Mouse (Mus musculus) forebrain, embryonic 16.5 days (tissue): ENCODE measurements around the gene Aff4. TPM values are rescaled to one million over a fixed set of nuclear protein-coding genes. Genes with fewer than 3 reads are reported as not detected.
"Not testable (repeated sequence)": the region's sequence is repeated elsewhere in the genome, so short reads cannot be mapped to it uniquely, and the experiment has no call there.

Source experiments
- ATAC-seq: fragments of 200-750 bp; cut with Nextera tagmentation; 2 replicates; pipeline ENCODE4 v1.8.0; 2017; ENCODE audit warnings: mild to moderate bottlenecking, moderate library complexity
- H3K27ac ChIP-seq: fragments of 300-500 bp; sonication (generic); 2 replicates; pipeline ENCODE4 v1.5.1; 2014; ENCODE audit warnings: low read length, control low read depth
- H3K27me3 ChIP-seq: fragments of 300-500 bp; sonication (generic); replicated peaks from 2 replicates; pipeline ENCODE4 v1.6.1; 2014; ENCODE audit warnings: low read length; ENCODE audit not compliant: control insufficient read depth, insufficient read depth
- H3K36me3 ChIP-seq: fragments of 300-500 bp; sonication (generic); 2 replicates; pipeline ENCODE4 v1.6.1; 2014; ENCODE audit not compliant: control insufficient read depth, insufficient read depth
- H3K4me1 ChIP-seq: fragments of 300-500 bp; sonication (generic); replicated peaks from 2 replicates; pipeline ENCODE4 v1.6.1; 2014; ENCODE audit warnings: low read length; ENCODE audit not compliant: control insufficient read depth, insufficient read depth
- H3K4me2 ChIP-seq: fragments of 300-500 bp; sonication (generic); 2 replicates; pipeline ENCODE4 v1.6.1; 2014; ENCODE audit warnings: mild to moderate bottlenecking, low read length, control low read depth
- H3K4me3 ChIP-seq: fragments of 300-500 bp; sonication (generic); replicated peaks from 2 replicates; pipeline ENCODE4 v1.5.1; 2014; ENCODE audit warnings: mild to moderate bottlenecking, low read length, control low read depth
- H3K9ac ChIP-seq: fragments of 300-500 bp; sonication (generic); replicated peaks from 2 replicates; pipeline ENCODE4 v1.6.1; 2014; ENCODE audit warnings: low read depth, low read length, control low read depth
- H3K9me3 ChIP-seq: fragments of 300-500 bp; sonication (generic); 2 replicates; pipeline ENCODE4 v1.6.1; 2016; ENCODE audit warnings: low read length; ENCODE audit not compliant: control insufficient read depth
- WGBS: fragments of 180-500 bp; shearing (Covaris S2); extraction: QIAGEN DNeasy Blood & Tissue Kit; methylation state at CpG from one replicate; pipeline ENCODE4 v1.1.7; 2014; 5-methylcytosine and 5-hydroxymethylcytosine counted together
- polyA plus RNA-seq: library from polyadenylated mRNA; unstranded; fragments of >200 nt; fragmentation: Nextera tagmentation; extraction: Ambion mirVana; gene quantifications from 2 replicates; pipeline ENCODE4 v1.2.1, GENCODE M21; 2015

Aff4 gene
- 62.0 and 68.8 TPM in 2 replicates for polyA plus RNA-seq

- H3K27ac ChIP-seq = peak within 1 kb of the TSS; percentile 98
- WGBS = 0% methylated on average over 122 of the region's 127 CpGs
- no peaks in the 10 kb centered on the region for H3K9me3 ChIP-seq
- peaks cover 7% of the 10 kb centered on the region for H3K4me1 ChIP-seq
- peak; percentile 95 for ATAC-seq
- H3K27me3 ChIP-seq = no peaks in the 10 kb centered on the region
- peak within 1 kb of the TSS; percentile 97 for H3K9ac ChIP-seq
- peak within 1 kb of the TSS; percentile 79 for H3K4me2 ChIP-seq
- no peaks in the 10 kb centered on the region for H3K36me3 ChIP-seq
- peak within 1 kb of the TSS; percentile 94 for H3K4me3 ChIP-seq
Measured at GRCm38 (mm10) chr11:53350291-53351223, at the start of gene Aff4. Gene Aff4 (plus strand): TSS chr11:53350833.

- Histone ChIP-seq H3K27me3 (no peaks in the 10 kb centered on the region), H3K4me1 (peaks cover 32% of the 10 kb centered on the region), H3K27ac (peak overlapping the region; percentile 95), H3K4me3 (peak overlapping the region; percentile 75), H3K9ac (peak overlapping the region; percentile 63), H3K36me3 (no peaks in the 10 kb centered on the region), H3K9me3 (no peaks in the 10 kb centered on the region), H3K4me2 (peak overlapping the region; percentile 74)
- no peak for ATAC-seq
- whole genome bisulfite sequencing = 48% methylated on average over 9 of the region's 9 CpGs
Measured at GRCm38 (mm10) chr11:53301167-53301515, 49.5 kb upstream of the Aff4 start.

- no peak overlapping the region for H3K4me2 ChIP-seq
- peaks cover 10% of the 10 kb centered on the region for H3K4me1 ChIP-seq
- no peaks in the 10 kb centered on the region for H3K9me3 ChIP-seq
- no peak overlapping the region for H3K27ac ChIP-seq
- WGBS = 88% methylated on average over 14 of the region's 14 CpGs
- no peak overlapping the region for H3K9ac ChIP-seq
- no peak for ATAC-seq
- H3K27me3 ChIP-seq = no peaks in the 10 kb centered on the region
- no peaks in the 10 kb centered on the region for H3K36me3 ChIP-seq
- no peak overlapping the region for H3K4me3 ChIP-seq
Measured at GRCm38 (mm10) chr11:53304044-53304840, 46.4 kb upstream of the Aff4 start.

DNA sequence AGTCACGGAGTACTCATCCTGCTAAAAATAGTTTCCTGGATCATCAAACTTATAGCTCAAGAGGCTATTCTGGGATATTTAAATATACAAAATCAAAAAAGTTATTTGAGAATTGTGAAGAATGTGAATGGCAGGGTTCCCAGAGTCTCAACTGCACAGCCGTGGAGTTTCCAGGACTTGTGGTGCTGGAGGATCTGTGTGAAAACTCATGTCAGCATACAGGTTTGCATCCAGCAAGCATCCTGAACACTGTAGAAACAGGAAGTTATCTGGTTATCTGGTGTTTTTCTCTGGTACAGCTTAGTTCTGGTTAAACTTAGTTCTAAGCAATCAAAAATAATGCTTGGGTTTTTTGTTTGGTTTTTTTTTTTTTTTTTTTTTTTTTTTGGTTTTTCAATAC is 43.7 kb upstream of the Aff4 start:
- Histone ChIP-seq H3K36me3 (no peaks in the 10 kb centered on the region), H3K27ac (no peak overlapping the region), H3K4me2 (no peak overlapping the region), H3K4me3 (no peak overlapping the region), H3K27me3 (no peaks in the 10 kb centered on the region), H3K9me3 (no peaks in the 10 kb centered on the region), H3K4me1 (no peaks in the 10 kb centered on the region), H3K9ac (no peak overlapping the region)
- 86% methylated on average over 2 of the region's 2 CpGs for WGBS
- ATAC-seq = no peak

DNA sequence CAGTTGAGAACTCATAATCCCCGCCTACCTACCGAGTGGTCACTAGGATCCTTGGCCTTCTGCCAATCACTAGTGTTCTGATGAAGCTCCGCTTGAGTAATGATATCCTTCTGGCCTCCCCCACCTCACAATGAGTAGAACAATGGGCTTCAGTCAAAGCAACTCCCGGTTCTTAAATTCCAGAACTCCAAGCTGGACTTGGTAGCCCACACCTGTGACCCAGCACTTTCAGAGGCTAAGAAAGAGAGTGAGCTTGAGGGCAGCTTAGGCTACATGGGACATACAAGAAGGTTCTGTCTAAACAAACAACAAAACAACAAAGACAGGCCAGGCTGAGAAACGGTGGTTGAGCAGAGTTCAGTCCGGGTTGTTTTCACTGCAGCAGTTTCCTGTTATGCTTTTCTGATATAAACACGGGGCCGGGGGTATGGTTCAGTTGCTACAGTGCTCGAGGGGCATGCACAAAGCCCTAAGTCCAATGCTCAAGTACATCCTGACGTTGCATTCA is 43.0 kb upstream of the Aff4 start:
- H3K27ac ChIP-seq = no peak overlapping the region
- no peak overlapping the region for H3K9ac ChIP-seq
- no peak overlapping the region for H3K4me3 ChIP-seq
- WGBS = 64% methylated on average over 10 of the region's 10 CpGs
- no peak overlapping the region for H3K4me2 ChIP-seq
- no peaks in the 10 kb centered on the region for H3K27me3 ChIP-seq
- no peaks in the 10 kb centered on the region for H3K9me3 ChIP-seq
- no peaks in the 10 kb centered on the region for H3K36me3 ChIP-seq
- ATAC-seq = no peak
- H3K4me1 ChIP-seq = no peaks in the 10 kb centered on the region

GRCm38 (mm10) chr11:53308251-53308864 is 42.3 kb upstream of the Aff4 start:
- ATAC-seq = no peak
- Histone ChIP-seq H3K9ac (no peak overlapping the region), H3K9me3 (no peaks in the 10 kb centered on the region), H3K4me2 (no peak overlapping the region), H3K27ac (no peak overlapping the region), H3K27me3 (no peaks in the 10 kb centered on the region), H3K4me3 (no peak overlapping the region), H3K4me1 (no peaks in the 10 kb centered on the region), H3K36me3 (no peaks in the 10 kb centered on the region)

- H3K4me1 ChIP-seq = no peaks in the 10 kb centered on the region
- ATAC-seq = no peak
- WGBS = 79% methylated on average over 2 of the region's 2 CpGs
- no peaks in the 10 kb centered on the region for H3K36me3 ChIP-seq
- no peaks in the 10 kb centered on the region for H3K9me3 ChIP-seq
- no peak overlapping the region for H3K4me3 ChIP-seq
- no peak overlapping the region for H3K27ac ChIP-seq
- H3K9ac ChIP-seq = no peak overlapping the region
- H3K27me3 ChIP-seq = no peaks in the 10 kb centered on the region
- H3K4me2 ChIP-seq = no peak overlapping the region
Measured at GRCm38 (mm10) chr11:53308884-53309310, 41.7 kb upstream of the Aff4 start.

DNA sequence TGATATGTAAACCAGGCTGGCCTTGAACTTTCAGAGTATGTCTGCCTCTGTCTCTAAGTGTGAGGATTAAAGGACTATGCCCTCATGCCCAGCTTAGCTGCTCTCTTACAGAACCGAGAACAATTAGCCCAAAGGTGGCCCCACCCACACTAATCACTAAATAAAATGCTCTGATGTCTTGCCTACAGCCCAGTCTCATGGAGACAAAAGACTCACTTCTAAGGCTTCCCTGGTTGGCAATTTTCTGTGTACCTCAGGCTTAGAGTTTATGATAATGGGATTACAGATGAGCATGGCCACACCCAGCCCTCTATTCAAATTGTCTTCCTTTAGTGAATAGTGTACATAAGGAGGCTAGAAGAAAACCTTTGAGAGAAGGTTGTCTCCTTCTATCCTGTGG is 39.2 kb upstream of the Aff4 start:
- ATAC-seq = no peak
- H3K36me3 ChIP-seq = no peaks in the 10 kb centered on the region
- H3K9ac ChIP-seq = no peak overlapping the region
- no peak overlapping the region for H3K4me3 ChIP-seq
- WGBS = 26% methylated on average over 1 of the region's 1 CpGs
- no peak overlapping the region for H3K27ac ChIP-seq
- no peaks in the 10 kb centered on the region for H3K27me3 ChIP-seq
- H3K4me2 ChIP-seq = no peak overlapping the region
- no peaks in the 10 kb centered on the region for H3K4me1 ChIP-seq
- H3K9me3 ChIP-seq = no peaks in the 10 kb centered on the region

DNA sequence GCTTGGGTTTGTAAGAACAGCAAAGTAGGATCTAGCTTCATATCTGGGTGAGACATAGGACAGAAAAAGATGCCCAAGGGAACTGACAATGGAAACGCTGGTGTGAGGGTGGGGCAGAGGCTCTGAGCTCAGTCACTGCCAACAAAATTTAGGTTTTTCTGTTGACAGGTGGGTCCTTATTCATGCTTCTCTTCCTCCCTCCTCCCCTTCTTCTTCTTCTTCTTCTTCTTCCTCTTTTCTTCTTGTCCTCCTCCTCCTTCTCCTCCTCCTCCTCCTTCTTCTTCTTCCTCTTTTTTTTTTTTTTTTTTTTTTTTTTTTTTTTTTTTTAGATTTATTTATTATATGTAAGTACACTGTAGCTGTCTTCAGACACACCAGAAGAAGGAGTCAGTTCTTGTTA is 37.8 kb upstream of the Aff4 start:
- H3K27me3 ChIP-seq, H3K9ac ChIP-seq, H3K4me2 ChIP-seq, H3K27ac ChIP-seq, ATAC-seq, H3K4me1 ChIP-seq, H3K36me3 ChIP-seq, H3K4me3 ChIP-seq, H3K9me3 ChIP-seq: not testable (repeated sequence)
- WGBS = 96% methylated on average over 1 of the region's 1 CpGs
